Mouse (Mus musculus) small intestine, adult 2 months (tissue): ENCODE data around the gene Wrnip1.

Source experiments
- CTCF ChIP-seq: fragments of 200-500 bp; IDR thresholded peaks from 2 replicates; pipeline ENCODE4 v1.5.1; 2012; ENCODE audit warnings: low read depth, mild to moderate bottlenecking, control low read depth, inconsistent platforms, low read length, moderate library complexity, mixed read lengths; ENCODE audit not compliant: insufficient replicate concordance, insufficient read length; ENCODE audit errors: extremely low read depth
- POLR2A ChIP-seq: fragments of 200-500 bp; IDR thresholded peaks from 2 replicates; pipeline ENCODE4 v1.6.1; 2012; ENCODE audit warnings: low read depth, mild to moderate bottlenecking, control low read depth, inconsistent platforms, low read length, moderate library complexity

DNA sequence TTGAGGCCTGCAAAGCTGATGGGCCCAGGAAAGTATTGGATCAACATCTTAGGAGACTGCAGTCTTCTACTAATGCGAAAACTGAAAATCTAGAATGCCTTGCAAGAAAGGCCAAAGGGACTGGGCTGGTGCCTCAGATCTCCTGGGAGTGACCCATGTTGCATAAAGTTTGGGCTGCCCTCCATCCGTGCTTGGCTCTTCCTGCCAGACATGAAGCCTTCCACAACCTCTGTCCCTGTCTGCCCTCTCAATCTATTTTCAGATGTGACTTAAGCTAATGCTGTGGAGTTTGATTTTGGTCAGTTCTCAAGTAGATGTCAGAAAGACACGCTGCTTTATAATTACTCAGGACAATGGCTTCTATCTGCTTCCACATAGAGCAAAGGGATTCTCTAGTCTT, 38.7 kb upstream of the Wrnip1 start:
- no peak for TF ChIP-seq CTCF
- no peak for TF ChIP-seq POLR2A
